Mouse (Mus musculus) cortical plate, adult 2 months (tissue): ENCODE data around the gene Trafd1. TPM values are rescaled to one million over a fixed set of nuclear protein-coding genes. Genes with fewer than 3 reads are reported as not detected.

Experiments
- H3K27ac ChIP-seq: fragments of 200-500 bp; 2 replicates; pipeline ENCODE4 v1.5.1; 2012; ENCODE audit warnings: low read length, control low read depth, inconsistent platforms; ENCODE audit not compliant: insufficient read depth
- H3K4me1 ChIP-seq: fragments of 200-500 bp; 2 replicates; pipeline ENCODE4 v1.6.1; 2011; ENCODE audit warnings: low read length; ENCODE audit not compliant: control insufficient read depth, insufficient read depth
- H3K4me3 ChIP-seq: fragments of 200-500 bp; 2 replicates; pipeline ENCODE4 v1.5.1; 2011; ENCODE audit warnings: mild to moderate bottlenecking, low read length, control low read depth; ENCODE audit not compliant: insufficient read depth
- CTCF ChIP-seq: fragments of 200-500 bp; IDR thresholded peaks from 2 replicates; pipeline ENCODE4 v1.5.1; 2011; ENCODE audit warnings: mild to moderate bottlenecking, control low read depth, low read length; ENCODE audit not compliant: insufficient read depth; ENCODE audit errors: extremely low read depth
- POLR2A ChIP-seq: fragments of 200-500 bp; IDR thresholded peaks from 2 replicates; pipeline ENCODE4 v1.6.1; 2011; ENCODE audit warnings: mild to moderate bottlenecking, low read length, control low read depth; ENCODE audit not compliant: insufficient read depth; ENCODE audit errors: extremely low read depth
- polyA plus RNA-seq: library from polyadenylated mRNA; depleted of rRNA; stranded (reverse); fragments of >200 nt; gene quantifications from 2 replicates; pipeline ENCODE4 v1.2.3, GENCODE M21; 2012; rRNA removed

Trafd1 gene
- polyA plus RNA-seq: 124 and 134 TPM in 2 replicates

DNA sequence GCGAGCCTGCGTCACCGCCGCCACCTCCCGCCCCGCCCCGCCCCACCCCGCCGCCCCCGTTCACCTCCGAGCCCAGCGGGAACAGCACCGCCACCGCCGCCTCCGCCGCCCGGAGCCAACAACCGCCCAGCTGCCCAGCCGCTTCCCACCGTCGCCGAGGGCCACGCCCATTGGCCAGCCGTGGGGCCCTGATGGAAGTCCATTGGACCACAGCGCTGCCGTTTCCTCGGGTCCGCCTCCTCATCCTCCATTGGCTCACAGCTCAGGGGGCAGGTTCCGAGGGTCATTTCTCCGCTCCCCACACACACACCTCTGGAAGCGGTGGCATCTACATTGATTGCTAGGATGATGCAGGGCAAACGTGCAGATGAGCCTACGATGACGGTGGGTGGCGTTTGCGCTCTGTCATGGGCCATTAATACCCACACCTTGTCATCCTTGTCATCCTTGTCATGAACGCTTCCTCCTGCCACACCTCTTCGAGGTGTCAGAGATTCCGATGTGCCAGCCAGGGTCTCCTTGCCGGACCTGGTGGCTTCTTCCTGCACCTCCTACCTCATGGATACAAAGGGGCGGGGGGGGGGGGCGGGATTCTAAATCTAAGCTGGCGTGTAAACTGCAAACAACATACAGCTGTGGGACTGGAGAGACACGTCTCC lies at the start of gene Trafd1:
Gene Trafd1 (minus strand): TSS at position 172 of the 659 bp plus-strand sequence.
- H3K4me1 ChIP-seq: peaks cover 6% of the 10 kb centered on the region
- peak within 1 kb of the TSS; percentile 70 for H3K4me3 ChIP-seq
- TF ChIP-seq POLR2A (peak; percentile 53; the same call in 1 of the 2 replicates), CTCF (no peak)
- peak within 1 kb of the TSS; percentile 94 for H3K27ac ChIP-seq

DNA sequence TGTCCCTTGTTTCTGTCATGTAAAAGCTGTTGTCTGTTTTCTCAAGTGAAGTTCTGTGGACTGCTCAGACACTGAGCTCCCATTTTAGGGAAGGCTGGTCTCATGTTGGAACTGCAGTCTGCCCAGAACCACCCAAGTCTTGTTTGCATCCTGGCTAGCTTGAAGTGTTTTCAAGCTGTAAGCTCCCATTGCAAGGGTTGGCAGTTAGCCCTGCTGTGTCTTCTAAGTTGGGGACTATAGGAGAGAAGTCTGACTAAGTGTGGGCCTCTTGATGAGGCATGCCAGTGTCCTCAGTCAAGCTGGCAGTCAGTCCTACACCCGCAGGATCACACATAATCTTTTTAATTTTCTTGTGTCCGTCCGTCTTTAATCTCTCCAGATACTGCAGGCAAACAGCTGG lies 43.5 kb upstream of the Trafd1 start:
- Histone ChIP-seq H3K4me1 (no peaks in the 10 kb centered on the region), H3K4me3 (no peak overlapping the region), H3K27ac (no peak overlapping the region; the same call in 1 of the 2 replicates)
- TF ChIP-seq CTCF: no peak
- TF ChIP-seq POLR2A: no peak

- no peak overlapping the region for H3K4me3 ChIP-seq
- H3K27ac ChIP-seq: no peak overlapping the region
- peaks cover 5% of the 10 kb centered on the region; the same call in 1 of the 2 replicates for H3K4me1 ChIP-seq
- no peak for TF ChIP-seq POLR2A
- no peak for TF ChIP-seq CTCF
Observed at GRCm38 (mm10) chr5:121423297-121423696, 37.9 kb upstream of the Trafd1 start.

DNA sequence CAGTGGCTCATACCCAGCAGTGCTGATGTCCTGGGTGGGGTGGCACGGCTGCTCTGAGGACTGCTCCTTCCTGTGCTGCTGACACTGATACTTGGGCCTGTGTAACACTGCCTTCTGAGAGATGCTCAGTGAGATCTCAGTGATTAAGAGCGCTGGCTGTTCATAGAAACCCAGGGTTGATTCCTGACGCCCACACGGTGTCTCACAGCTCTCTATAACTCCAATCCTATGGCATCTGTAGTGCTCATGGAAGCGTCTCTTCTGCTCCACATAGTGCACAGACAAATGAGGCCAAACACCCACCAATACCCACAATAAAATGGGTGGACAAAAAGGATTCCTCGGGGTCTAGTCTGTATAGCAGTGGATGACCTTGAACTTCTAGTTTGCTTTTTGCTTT lies 37.4 kb upstream of the Trafd1 start:
- no peak overlapping the region for H3K4me3 ChIP-seq
- H3K4me1 ChIP-seq: peaks cover 5% of the 10 kb centered on the region; the same call in 1 of the 2 replicates
- TF ChIP-seq CTCF (no peak), POLR2A (no peak)
- no peak overlapping the region for H3K27ac ChIP-seq

DNA sequence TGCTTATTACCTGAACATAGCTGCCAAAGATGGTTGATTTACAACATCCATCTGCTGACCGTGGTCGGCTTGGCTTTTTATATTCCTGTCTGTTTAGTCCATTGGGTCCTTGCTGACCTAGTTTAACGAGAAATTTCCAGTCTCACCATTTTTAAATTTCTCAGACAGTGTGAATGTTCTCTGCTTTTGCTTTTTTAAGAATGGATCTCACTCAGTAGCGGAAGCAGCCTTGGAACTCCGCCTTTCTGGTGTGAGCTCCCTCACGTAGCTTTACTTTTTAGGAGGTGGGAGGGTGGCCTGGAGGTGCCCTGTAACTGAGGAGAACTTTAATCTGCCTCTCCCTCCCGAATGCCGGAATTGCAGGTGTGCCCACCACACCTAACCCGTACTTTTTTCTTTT lies 35.3 kb upstream of the Trafd1 start:
- TF ChIP-seq CTCF (no peak), POLR2A (no peak)
- H3K4me3 ChIP-seq: no peak overlapping the region
- H3K27ac ChIP-seq: no peak overlapping the region
- H3K4me1 ChIP-seq: peaks cover 5% of the 10 kb centered on the region; the same call in 1 of the 2 replicates

- no peaks in the 10 kb centered on the region for H3K4me1 ChIP-seq
Observed at GRCm38 (mm10) chr5:121410975-121411374, 25.5 kb upstream of the Trafd1 start.

GRCm38 (mm10) chr5:121407856-121408255 lies 22.4 kb upstream of the Trafd1 start:
- Histone ChIP-seq H3K4me3 (no peak overlapping the region), H3K4me1 (no peaks in the 10 kb centered on the region), H3K27ac (no peak overlapping the region)
- no peak for TF ChIP-seq CTCF
- no peak for TF ChIP-seq POLR2A

More at GRCm38 (mm10) chr5:121410975-121411374, 25.5 kb upstream of the Trafd1 start:
- Histone ChIP-seq H3K4me3 (no peak overlapping the region), H3K27ac (no peak overlapping the region)
- TF ChIP-seq CTCF (no peak), POLR2A (no peak)

DNA sequence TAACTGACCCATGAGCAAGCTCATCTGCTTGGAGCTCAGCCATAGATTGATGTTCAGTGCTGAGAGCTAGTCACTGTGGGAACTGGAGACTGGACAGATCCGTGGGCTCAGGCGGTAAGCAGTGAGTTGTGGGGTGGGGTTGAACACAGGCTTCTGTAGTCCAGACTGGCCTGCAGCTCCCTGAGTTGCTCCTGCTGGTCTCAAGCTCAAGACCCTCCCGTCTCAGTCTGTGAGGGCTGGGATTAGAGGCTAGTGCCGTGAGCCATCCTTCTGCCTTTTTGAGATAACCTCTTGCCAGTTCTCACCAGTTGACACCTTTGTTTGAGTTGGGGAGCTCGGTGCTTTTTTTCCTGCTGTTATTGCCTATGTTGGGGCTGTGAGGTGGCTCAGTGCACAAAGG lies 15.4 kb upstream of the Trafd1 start:
- no peak overlapping the region for H3K4me3 ChIP-seq
- no peak for TF ChIP-seq CTCF
- TF ChIP-seq POLR2A: no peak
- peaks cover 10% of the 10 kb centered on the region for H3K4me1 ChIP-seq
- H3K27ac ChIP-seq: no peak overlapping the region

DNA sequence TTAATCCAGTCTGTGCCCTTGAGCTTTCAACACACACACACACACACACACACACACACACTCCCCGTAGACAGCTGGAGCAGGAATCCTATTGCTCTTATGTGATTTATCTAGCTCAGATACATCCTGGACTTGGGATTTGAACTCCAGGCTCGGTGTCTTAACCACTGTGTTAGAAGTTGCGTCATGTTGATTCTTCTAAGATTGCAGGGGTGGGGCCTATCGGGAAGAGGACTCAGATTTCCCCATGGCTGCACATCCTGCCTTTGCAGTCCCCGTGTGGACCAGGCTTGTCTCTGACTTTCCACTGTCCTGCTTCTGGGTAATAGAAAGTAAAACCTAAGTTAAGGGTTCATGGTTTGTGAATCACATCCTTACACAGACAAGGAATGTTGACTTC lies 14.6 kb upstream of the Trafd1 start:
- TF ChIP-seq CTCF (no peak), POLR2A (no peak)
- H3K27ac ChIP-seq: no peak overlapping the region

GRCm38 (mm10) chr5:121399540-121399939 lies 14.1 kb upstream of the Trafd1 start:
- peaks cover 10% of the 10 kb centered on the region for H3K4me1 ChIP-seq
- H3K4me3 ChIP-seq: no peak overlapping the region; the same call in 1 of the 2 replicates
- TF ChIP-seq CTCF (no peak), POLR2A (no peak)
- H3K27ac ChIP-seq: no peak overlapping the region

More for the DNA sequence above, 14.6 kb upstream of the Trafd1 start:
- Histone ChIP-seq H3K4me3 (no peak overlapping the region), H3K4me1 (peaks cover 10% of the 10 kb centered on the region)
